Mouse (Mus musculus) embryonic facial prominence, embryonic 10.5 days (tissue): Measurements from ENCODE around the gene Ndufa4l2. TPM values are rescaled to one million over a fixed set of nuclear protein-coding genes. Genes with fewer than 3 reads are reported as not detected.

Source experiments
- DNase-seq: peaks from one replicate; pipeline ENCODE4 v3.0.0-alpha.2; 2017; ENCODE audit warnings: low spot score
- H3K27ac ChIP-seq: fragments of 300-500 bp; sonication (generic); replicated peaks from 2 replicates; pipeline ENCODE4 v1.5.1; 2016; ENCODE audit warnings: mild to moderate bottlenecking
- H3K27me3 ChIP-seq: fragments of 300-500 bp; sonication (generic); replicated peaks from 2 replicates; pipeline ENCODE4 v1.6.1; 2016; ENCODE audit warnings: low read depth, mild to moderate bottlenecking; ENCODE audit not compliant: poor library complexity, severe bottlenecking
- H3K36me3 ChIP-seq: fragments of 300-500 bp; sonication (generic); replicated peaks from 2 replicates; pipeline ENCODE4 v1.6.1; 2016; ENCODE audit warnings: mild to moderate bottlenecking, moderate library complexity
- H3K4me1 ChIP-seq: fragments of 300-500 bp; sonication (generic); 2 replicates; pipeline ENCODE4 v1.6.1; 2016
- H3K4me3 ChIP-seq: fragments of 300-500 bp; sonication (generic); 2 replicates; pipeline ENCODE4 v1.5.1; 2016; ENCODE audit warnings: mild to moderate bottlenecking, moderate library complexity
- H3K9me3 ChIP-seq: fragments of 300-500 bp; sonication (generic); 2 replicates; pipeline ENCODE4 v1.6.1; 2016; ENCODE audit warnings: mild to moderate bottlenecking
- WGBS: fragments of 180-500 bp; shearing (Covaris S2); methylation state at CpG from one replicate; pipeline ENCODE4 v1.1.7; 2016; 5-methylcytosine and 5-hydroxymethylcytosine counted together
- polyA plus RNA-seq: library from polyadenylated mRNA; unstranded; fragments of >200 nt; fragmentation: Nextera tagmentation; extraction: Ambion mirVana; gene quantifications from 2 replicates; pipeline ENCODE4 v1.2.1, GENCODE M21; 2016

Gene Ndufa4l2
- polyA plus RNA-seq, 1 experiment from 2014 or later: 2.2 TPM

DNA sequence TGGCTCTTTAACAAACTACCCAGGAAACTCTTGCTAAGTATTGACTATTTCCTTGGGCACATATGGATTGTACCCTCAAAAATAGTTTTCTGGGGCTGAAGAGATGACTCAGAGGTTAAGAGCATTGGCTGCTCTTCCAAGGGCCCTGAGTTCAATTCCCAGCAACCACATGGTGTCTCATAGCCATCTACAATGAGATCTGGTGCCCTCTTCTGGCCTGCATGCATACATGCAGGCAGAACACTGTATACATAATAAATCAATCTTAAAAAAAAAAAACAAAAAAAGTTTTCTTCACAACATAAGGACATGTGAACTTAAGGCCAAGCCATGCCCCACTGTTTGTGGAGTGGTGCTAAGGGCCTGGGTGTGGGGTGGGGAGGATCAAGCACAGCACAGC, 46.4 kb downstream of the Ndufa4l2 start:
- no peaks in the 10 kb centered on the region for H3K9me3 ChIP-seq
- peaks cover 13% of the 10 kb centered on the region for H3K4me1 ChIP-seq
- peaks cover 98% of the 10 kb centered on the region for H3K36me3 ChIP-seq
- no peak overlapping the region for H3K27ac ChIP-seq
- no peak for DNase-seq
- no peaks in the 10 kb centered on the region for H3K27me3 ChIP-seq
- H3K4me3 ChIP-seq: no peak overlapping the region

- Histone ChIP-seq H3K4me1 (peaks cover 13% of the 10 kb centered on the region), H3K36me3 (peaks cover 97% of the 10 kb centered on the region), H3K4me3 (no peak overlapping the region), H3K27me3 (no peaks in the 10 kb centered on the region), H3K9me3 (no peaks in the 10 kb centered on the region), H3K27ac (peak overlapping the region; percentile 59)
- DNase-seq: no peak
- WGBS: 77% methylated on average over 8 of the region's 8 CpGs
Observed at GRCm38 (mm10) chr10:127563840-127564239, 49.1 kb downstream of the Ndufa4l2 start.

DNA sequence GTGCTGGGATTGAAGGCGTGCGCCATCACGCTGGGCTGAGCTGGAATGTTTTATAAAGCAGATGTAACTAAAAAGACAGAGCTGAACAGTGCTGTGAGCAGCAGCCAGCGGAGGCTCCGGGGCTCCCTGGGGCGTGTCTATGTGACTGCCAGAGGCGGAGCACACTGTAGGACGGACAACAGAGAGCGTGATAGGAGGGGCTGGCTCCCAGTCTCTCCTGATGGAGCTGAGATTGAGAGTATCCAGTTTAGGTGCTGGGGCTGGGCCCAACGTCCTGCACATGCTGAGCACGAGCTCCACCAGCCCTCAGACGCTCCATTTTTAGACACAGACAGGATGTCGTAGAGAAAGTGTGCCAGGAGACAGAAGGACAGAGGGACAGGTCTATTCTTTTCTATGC, 49.5 kb downstream of the Ndufa4l2 start:
- H3K4me1 ChIP-seq: peaks cover 13% of the 10 kb centered on the region
- H3K36me3 ChIP-seq: peaks cover 97% of the 10 kb centered on the region
- no peaks in the 10 kb centered on the region for H3K9me3 ChIP-seq
- H3K27ac ChIP-seq: no peak overlapping the region
- DNase-seq: peak; percentile 35
- no peak overlapping the region for H3K4me3 ChIP-seq
- 60% methylated on average over 13 of the region's 13 CpGs for WGBS
- H3K27me3 ChIP-seq: no peaks in the 10 kb centered on the region

Other genes starting within 250 kb of the Ndufa4l2 start
- gene Dctn2, start 248.6 kb upstream of the Ndufa4l2 start, polyA plus RNA-seq: 187 and 197 TPM in 2 replicates
- 11.1 and 12.2 TPM in 2 replicates for gene Mbd6, start 225.9 kb upstream of the Ndufa4l2 start, polyA plus RNA-seq
- gene Mars, start 203.2 kb upstream of the Ndufa4l2 start, polyA plus RNA-seq: 160 and 175 TPM in 2 replicates
- gene Arhgap9, start 193.0 kb upstream of the Ndufa4l2 start, polyA plus RNA-seq: 2.0 and 2.1 TPM in 2 replicates
- 11.4 and 13.0 TPM in 2 replicates for gene Gli1, start 173.0 kb upstream of the Ndufa4l2 start, polyA plus RNA-seq
- gene Inhbe, start 160.6 kb upstream of the Ndufa4l2 start, polyA plus RNA-seq: 0.04 TPM in 1 of 2 replicates, not detected in the other
- 0.09 and 0.10 TPM in 2 replicates for gene Inhbc, start 144.5 kb upstream of the Ndufa4l2 start, polyA plus RNA-seq
- 33.9 and 41.9 TPM in 2 replicates for gene R3hdm2, start 134.6 kb upstream of the Ndufa4l2 start, polyA plus RNA-seq
- gene Stac3, start 13.3 kb upstream of the Ndufa4l2 start, polyA plus RNA-seq: 0.57 and 0.58 TPM in 2 replicates
- 110 and 129 TPM in 2 replicates for gene Shmt2, start 7.5 kb downstream of the Ndufa4l2 start, polyA plus RNA-seq
- 5.2 and 9.7 TPM in 2 replicates for gene Nxph4, start 19.6 kb downstream of the Ndufa4l2 start, polyA plus RNA-seq
- 66.6 and 70.6 TPM in 2 replicates for gene Lrp1, start 106.2 kb downstream of the Ndufa4l2 start, polyA plus RNA-seq
- gene Stat6, start 128.0 kb downstream of the Ndufa4l2 start, polyA plus RNA-seq: 10.4 and 11.5 TPM in 2 replicates
- gene Nemp1, start 151.9 kb downstream of the Ndufa4l2 start, polyA plus RNA-seq: 10.0 and 10.7 TPM in 2 replicates
- 11.6 and 12.1 TPM in 2 replicates for gene Nab2, start 153.6 kb downstream of the Ndufa4l2 start, polyA plus RNA-seq
- 0.54 and 0.71 TPM in 2 replicates for gene Myo1a, start 190.2 kb downstream of the Ndufa4l2 start, polyA plus RNA-seq
- gene Tac2, start 209.5 kb downstream of the Ndufa4l2 start, polyA plus RNA-seq: 1.5 and 2.0 TPM in 2 replicates
- gene Zbtb39, start 224.6 kb downstream of the Ndufa4l2 start, polyA plus RNA-seq: 5.3 and 5.4 TPM in 2 replicates
- gene Gpr182, start 236.8 kb downstream of the Ndufa4l2 start, polyA plus RNA-seq: 0.46 and 0.53 TPM in 2 replicates
- 0.07 and 0.08 TPM in 2 replicates for gene Rdh1, start 244.8 kb downstream of the Ndufa4l2 start, polyA plus RNA-seq
- 0.15 and 0.17 TPM in 2 replicates for gene Rdh16f1, start 244.8 kb downstream of the Ndufa4l2 start, polyA plus RNA-seq